Mouse (Mus musculus): ENCODE data around the gene Tmc2. TPM values are rescaled to one million over a fixed set of nuclear protein-coding genes. Genes with fewer than 3 reads are reported as not detected.

Tmc2 gene
- polyA plus RNA-seq, 1 experiment from 2014 or later: not detected

DNA sequence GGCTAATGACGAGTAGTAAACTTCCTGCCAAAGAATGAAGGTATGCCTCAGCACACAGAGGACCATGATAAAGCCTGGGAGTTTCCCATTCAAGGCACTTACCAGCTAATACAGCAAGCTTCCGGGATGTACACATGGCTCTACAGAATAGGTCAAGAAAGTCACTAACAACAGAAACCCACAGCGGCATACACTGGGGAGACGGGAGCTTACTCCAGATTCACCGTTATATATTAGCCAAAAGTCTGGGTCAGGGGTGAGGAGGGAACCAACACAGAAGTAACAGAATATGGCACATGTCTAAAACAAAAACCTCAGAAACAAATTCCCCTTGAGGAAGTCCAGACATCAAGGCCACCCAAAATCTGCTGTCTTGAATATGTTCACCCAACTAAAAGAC, 32.3 kb upstream of the Tmc2 start:
- 0 out of 2 replicates have a peak, but pooled peaks cover 2% of the 10 kb centered on the region for H3K36me3 ChIP-seq (ENCODE audit: insufficient read depth, low read length)
- H3K4me1 ChIP-seq (replicated peaks; ENCODE audit: insufficient read depth, low read length): no peaks in the 10 kb centered on the region
- H3K27ac ChIP-seq: no peak overlapping the region
- H3K27me3 ChIP-seq (ENCODE audit: insufficient read depth, low read length): no peaks in the 10 kb centered on the region
- TF ChIP-seq CTCF (IDR thresholded peaks at IDR 0.05; ENCODE audit: low read depth): no peak
- no peak overlapping the region for H3K4me2 ChIP-seq (ENCODE audit: low read length)
- DNase-seq (ENCODE audit: low spot score) (no peak), ATAC-seq (replicated peaks; ENCODE audit: low FRiP score, low read depth) (no peak)
- H3K9ac ChIP-seq (ENCODE audit: low read depth, low read length): no peak overlapping the region
- H3K9me3 ChIP-seq (replicated peaks; ENCODE audit: low read length): no peaks in the 10 kb centered on the region
- H3K4me3 ChIP-seq (replicated peaks; ENCODE audit: low read depth, low read length): no peak overlapping the region
- WGBS: 77% methylated on average over 5 of the region's 5 CpGs

DNA sequence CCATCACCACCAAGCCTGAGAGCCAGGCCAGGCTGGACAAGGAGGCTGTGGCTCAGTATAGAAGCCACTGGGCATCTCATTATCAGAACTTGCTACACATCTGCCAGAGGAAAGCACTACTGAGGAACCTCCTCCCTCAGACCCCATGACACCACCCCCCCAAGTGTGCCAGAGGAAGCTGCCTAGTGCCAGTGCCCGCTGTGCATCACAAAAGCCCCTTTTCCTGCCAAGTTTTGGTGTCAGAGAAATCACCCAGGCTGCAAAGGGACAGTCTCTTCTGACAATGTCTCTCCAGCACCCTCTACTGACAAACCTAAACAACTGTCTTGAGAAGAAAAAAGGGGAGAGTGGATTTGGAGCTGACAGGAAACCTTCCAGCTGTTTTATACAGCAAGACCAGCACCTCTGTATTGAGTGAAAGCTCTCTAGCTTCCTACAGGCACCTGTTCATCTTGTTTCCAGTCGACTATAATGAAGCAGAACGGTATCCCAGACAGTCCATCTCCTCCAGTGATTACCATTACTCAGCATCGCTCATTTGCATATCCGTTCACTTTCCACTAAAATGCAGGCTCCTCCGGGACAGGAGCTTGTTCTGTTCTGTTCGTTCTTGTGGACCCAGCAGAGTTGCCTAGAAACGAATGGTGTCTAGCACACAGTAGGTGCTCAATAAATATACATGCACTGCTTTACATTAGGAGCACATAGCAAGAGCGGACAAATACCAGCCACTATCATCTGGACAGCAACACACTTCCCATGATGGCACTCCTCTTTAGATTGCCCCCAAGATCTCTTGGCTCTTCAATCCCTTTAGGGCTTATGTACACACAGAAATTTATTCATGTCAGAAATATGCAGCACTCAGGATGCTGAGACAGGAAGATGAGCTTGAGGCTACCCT, 28.4 kb upstream of the Tmc2 start:
- peak; percentile 70 for TF ChIP-seq CTCF (IDR thresholded peaks at IDR 0.05; ENCODE audit: low read depth)

DNA sequence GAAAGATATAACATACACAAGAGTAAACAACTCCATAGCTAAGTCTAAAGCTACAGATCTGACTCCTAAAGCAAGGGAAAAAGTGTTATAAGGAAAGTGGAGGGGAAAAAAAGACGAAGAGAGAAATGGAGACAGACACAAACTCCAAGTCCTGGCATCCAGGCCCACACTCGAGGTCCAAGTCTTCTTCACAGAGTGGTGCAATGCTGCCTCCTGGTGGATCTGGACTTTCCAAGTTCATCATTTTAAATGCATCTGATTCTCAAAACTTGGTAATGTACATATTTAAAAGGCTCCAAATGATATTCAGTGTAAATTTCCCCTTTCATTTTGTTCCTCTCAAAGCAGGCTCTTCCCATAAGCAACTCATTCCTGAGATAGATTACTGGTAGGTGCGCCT, 27.1 kb upstream of the Tmc2 start:
- H3K36me3 ChIP-seq (ENCODE audit: insufficient read depth, low read length): peaks cover 33% of the 10 kb centered on the region
- ATAC-seq (replicated peaks; ENCODE audit: low FRiP score, low read depth): no peak
- 57% methylated on average over 3 of the region's 3 CpGs for WGBS

More for the DNA sequence above, 28.4 kb upstream of the Tmc2 start:
- H3K9me3 ChIP-seq (replicated peaks; ENCODE audit: low read length): no peaks in the 10 kb centered on the region
- ATAC-seq (replicated peaks; ENCODE audit: low FRiP score, low read depth) (peak; percentile 29; the same call in 1 of the 2 replicates), DNase-seq (ENCODE audit: low spot score) (peak; percentile 83)
- H3K4me3 ChIP-seq (replicated peaks; ENCODE audit: low read depth, low read length): no peak overlapping the region
- WGBS: 71% methylated on average over 9 of the region's 9 CpGs
- no peaks in the 10 kb centered on the region for H3K4me1 ChIP-seq (replicated peaks; ENCODE audit: insufficient read depth, low read length)
- no peak overlapping the region for H3K27ac ChIP-seq
- no peak overlapping the region for H3K4me2 ChIP-seq (ENCODE audit: low read length)
- H3K9ac ChIP-seq (ENCODE audit: low read depth, low read length): no peak overlapping the region
- peaks cover 21% of the 10 kb centered on the region for H3K36me3 ChIP-seq (ENCODE audit: insufficient read depth, low read length)
- H3K27me3 ChIP-seq (ENCODE audit: insufficient read depth, low read length): no peaks in the 10 kb centered on the region

DNA sequence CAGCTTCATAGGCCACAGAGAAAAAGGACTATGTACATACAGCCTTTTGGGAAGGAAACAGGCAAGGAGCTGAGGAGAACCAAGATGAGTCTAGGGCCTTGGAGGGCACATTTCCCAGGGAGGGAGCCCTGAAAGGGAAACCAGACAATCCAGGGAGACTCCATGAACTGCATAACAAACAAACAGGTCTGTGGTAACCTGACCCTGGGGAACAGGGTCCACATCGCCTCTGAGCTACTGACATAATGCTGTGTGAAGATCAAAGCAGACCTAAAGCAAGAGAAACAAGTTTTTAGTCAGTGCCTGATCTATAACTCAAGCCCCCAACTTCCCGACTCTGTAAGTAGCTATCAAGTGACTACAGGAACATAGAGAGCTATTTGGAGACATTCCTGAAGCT, 23.3 kb upstream of the Tmc2 start:
- H3K9me3 ChIP-seq (replicated peaks; ENCODE audit: low read length): no peaks in the 10 kb centered on the region
- no peak overlapping the region for H3K9ac ChIP-seq (ENCODE audit: low read depth, low read length)
- TF ChIP-seq CTCF (IDR thresholded peaks at IDR 0.05; ENCODE audit: low read depth): no peak
- peaks cover 61% of the 10 kb centered on the region for H3K36me3 ChIP-seq (ENCODE audit: insufficient read depth, low read length)
- H3K27ac ChIP-seq: no peak overlapping the region
- H3K4me1 ChIP-seq (replicated peaks; ENCODE audit: insufficient read depth, low read length): peaks cover 3% of the 10 kb centered on the region; the same call in 1 of the 2 replicates
- H3K27me3 ChIP-seq (ENCODE audit: insufficient read depth, low read length): no peaks in the 10 kb centered on the region
- no peak for ATAC-seq (replicated peaks; ENCODE audit: low FRiP score, low read depth)
- WGBS: 66% methylated on average over 2 of the region's 2 CpGs
- DNase-seq (ENCODE audit: low spot score): no peak
- no peak overlapping the region for H3K4me3 ChIP-seq (replicated peaks; ENCODE audit: low read depth, low read length)
- no peak overlapping the region for H3K4me2 ChIP-seq (ENCODE audit: low read length)

More for the DNA sequence above, 27.1 kb upstream of the Tmc2 start:
- no peak overlapping the region for H3K4me2 ChIP-seq (ENCODE audit: low read length)
- H3K9me3 ChIP-seq (replicated peaks; ENCODE audit: low read length): no peaks in the 10 kb centered on the region
- H3K9ac ChIP-seq (ENCODE audit: low read depth, low read length): no peak overlapping the region
- no peaks in the 10 kb centered on the region for H3K27me3 ChIP-seq (ENCODE audit: insufficient read depth, low read length)
- TF ChIP-seq CTCF (IDR thresholded peaks at IDR 0.05; ENCODE audit: low read depth): peak; percentile 87
- no peak overlapping the region for H3K4me3 ChIP-seq (replicated peaks; ENCODE audit: low read depth, low read length)
- H3K4me1 ChIP-seq (replicated peaks; ENCODE audit: insufficient read depth, low read length): no peaks in the 10 kb centered on the region
- H3K27ac ChIP-seq: no peak overlapping the region
- DNase-seq (ENCODE audit: low spot score): peak; percentile 74

DNA sequence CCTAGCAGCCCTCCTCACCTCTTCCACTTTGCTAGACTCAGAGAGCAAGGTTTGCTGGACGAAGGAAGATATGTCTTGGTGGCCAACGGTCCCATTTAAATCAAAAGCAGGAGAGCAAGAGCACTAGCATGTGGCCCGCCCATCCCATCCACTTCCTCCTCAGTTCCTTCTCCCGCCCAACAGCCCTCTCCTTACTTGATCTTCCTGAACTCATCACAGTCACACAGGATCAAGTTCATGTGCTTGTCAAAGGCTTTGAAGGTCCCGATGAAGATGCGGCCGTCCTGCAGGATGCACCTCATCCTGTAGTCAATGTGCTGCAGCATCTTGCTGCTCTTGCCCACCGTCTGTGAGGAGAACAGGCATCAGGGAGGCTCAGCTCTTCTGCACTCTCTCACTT, 18.2 kb upstream of the Tmc2 start:
- H3K4me3 ChIP-seq (replicated peaks; ENCODE audit: low read depth, low read length): no peak overlapping the region
- H3K27me3 ChIP-seq (ENCODE audit: insufficient read depth, low read length): no peaks in the 10 kb centered on the region
- H3K36me3 ChIP-seq (ENCODE audit: insufficient read depth, low read length): peaks cover 38% of the 10 kb centered on the region
- ATAC-seq (replicated peaks; ENCODE audit: low FRiP score, low read depth) (no peak), DNase-seq (ENCODE audit: low spot score) (peak; percentile 15)
- no peaks in the 10 kb centered on the region for H3K9me3 ChIP-seq (replicated peaks; ENCODE audit: low read length)
- H3K4me2 ChIP-seq (ENCODE audit: low read length): peak overlapping the region; percentile 63
- WGBS: 49% methylated on average over 8 of the region's 8 CpGs
- H3K9ac ChIP-seq (ENCODE audit: low read depth, low read length): peak overlapping the region; percentile 43; the same call in 1 of the 2 replicates
- TF ChIP-seq CTCF (IDR thresholded peaks at IDR 0.05; ENCODE audit: low read depth): no peak
- H3K4me1 ChIP-seq (replicated peaks; ENCODE audit: insufficient read depth, low read length): peaks cover 11% of the 10 kb centered on the region; the same call in 1 of the 2 replicates
- no peak overlapping the region for H3K27ac ChIP-seq

DNA sequence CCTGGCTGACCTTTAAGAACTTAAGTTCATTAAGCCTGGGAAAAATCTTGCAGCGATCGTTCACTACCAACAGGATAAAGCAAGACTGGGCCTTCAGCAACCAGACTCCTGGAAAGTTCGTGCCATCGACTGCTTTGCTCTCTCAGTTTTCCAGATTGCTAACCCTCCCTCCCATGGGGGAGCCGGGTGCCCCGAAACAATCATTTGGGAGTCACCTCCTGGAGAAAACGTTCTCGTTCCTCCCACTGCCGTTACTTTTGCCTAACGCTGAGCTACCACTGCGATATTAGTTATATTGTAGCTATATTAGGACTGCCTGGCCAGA, 16.7 kb upstream of the Tmc2 start:
- Histone ChIP-seq H3K4me1 (replicated peaks; ENCODE audit: insufficient read depth, low read length) (peaks cover 11% of the 10 kb centered on the region; the same call in 1 of the 2 replicates), H3K27ac (peak overlapping the region; percentile 97), H3K4me3 (replicated peaks; ENCODE audit: low read depth, low read length) (peak overlapping the region; percentile 98), H3K9me3 (replicated peaks; ENCODE audit: low read length) (no peaks in the 10 kb centered on the region), H3K4me2 (ENCODE audit: low read length) (peak overlapping the region; percentile 63), H3K9ac (ENCODE audit: low read depth, low read length) (peak overlapping the region; percentile 100), H3K27me3 (ENCODE audit: insufficient read depth, low read length) (no peaks in the 10 kb centered on the region), H3K36me3 (ENCODE audit: insufficient read depth, low read length) (peaks cover 24% of the 10 kb centered on the region)
- no peak for ATAC-seq (replicated peaks; ENCODE audit: low FRiP score, low read depth)
- no peak for TF ChIP-seq CTCF (IDR thresholded peaks at IDR 0.05; ENCODE audit: low read depth)
- under 1% methylated on average over 11 of the region's 11 CpGs for WGBS
- DNase-seq (ENCODE audit: low spot score): no peak
